Mouse (Mus musculus): ENCODE measurements around the gene Brip1.

GRCm38 (mm10) chr11:86010458-86010857 lies 190.5 kb downstream of the Brip1 start:
- no peak for TF ChIP-seq CTCF (IDR thresholded peaks at IDR 0.05; ENCODE audit: low read depth)
- no peak for TF ChIP-seq EP300 (IDR thresholded peaks at IDR 0.05; ENCODE audit: low read depth)

All from heart, postnatal 0 days (tissue).